Mouse (Mus musculus): ENCODE measurements at regions not wholly inside any gene's neighbourhood (a gene's known extent, or its start where the extent isn't known, plus 50 kb on each side); places are given as distances from the start of the nearest gene placed in this dataset.
A peak's percentile ranks its signal among the peaks of the same experiment; 100 is the strongest.

DNA sequence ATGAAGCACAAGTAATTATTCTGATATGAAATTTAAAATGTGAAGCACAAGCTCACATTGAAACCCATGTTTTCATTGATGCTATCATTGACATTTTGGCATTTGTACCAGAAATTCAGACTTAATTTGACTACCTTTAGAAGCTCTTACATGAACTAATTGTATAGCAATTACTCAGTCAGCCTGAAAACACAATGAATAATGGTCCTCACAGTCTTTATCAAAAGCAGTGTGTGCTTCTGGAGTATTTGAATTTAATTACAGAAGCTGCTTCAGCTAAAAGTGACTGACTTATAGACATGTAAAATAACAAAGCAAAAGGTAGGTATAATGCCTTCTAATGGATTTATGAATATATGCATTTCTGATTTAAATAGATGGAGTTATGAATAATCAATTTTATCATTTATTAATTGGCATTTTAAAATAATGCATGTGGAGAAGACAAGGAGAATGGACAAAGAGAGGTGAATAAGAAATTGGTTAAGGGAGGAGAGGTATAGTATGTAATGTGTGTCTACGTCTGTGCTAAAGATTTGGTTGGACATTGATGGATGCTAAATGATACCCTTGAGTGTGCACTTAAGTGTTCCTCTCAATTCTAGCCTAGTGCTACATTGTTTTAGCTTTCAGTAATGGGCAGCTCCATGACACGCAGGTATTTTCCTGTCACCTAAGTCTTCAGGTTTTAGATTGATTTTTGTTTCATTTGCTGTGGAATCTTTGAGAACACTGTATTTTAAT lies 803.2 kb upstream of the Frg1 start:
- H3K4me1 ChIP-seq, result no peaks in the 10 kb centered on the region
- no peaks in the 10 kb centered on the region for H3K27me3 ChIP-seq
- H3K9ac ChIP-seq, result no peak overlapping the region
- no peaks in the 10 kb centered on the region for H3K36me3 ChIP-seq
- no peak for ATAC-seq (ENCODE audit: insufficient number of reproducible peaks, insufficient read depth, low FRiP score, low TSS enrichment, low read depth)
- H3K4me2 ChIP-seq, result no peak overlapping the region
- no peaks in the 10 kb centered on the region for H3K9me3 ChIP-seq
- no peak overlapping the region for H3K4me3 ChIP-seq
- WGBS, result 78% methylated on average over 2 of the region's 2 CpGs
- H3K27ac ChIP-seq, result no peak overlapping the region

DNA sequence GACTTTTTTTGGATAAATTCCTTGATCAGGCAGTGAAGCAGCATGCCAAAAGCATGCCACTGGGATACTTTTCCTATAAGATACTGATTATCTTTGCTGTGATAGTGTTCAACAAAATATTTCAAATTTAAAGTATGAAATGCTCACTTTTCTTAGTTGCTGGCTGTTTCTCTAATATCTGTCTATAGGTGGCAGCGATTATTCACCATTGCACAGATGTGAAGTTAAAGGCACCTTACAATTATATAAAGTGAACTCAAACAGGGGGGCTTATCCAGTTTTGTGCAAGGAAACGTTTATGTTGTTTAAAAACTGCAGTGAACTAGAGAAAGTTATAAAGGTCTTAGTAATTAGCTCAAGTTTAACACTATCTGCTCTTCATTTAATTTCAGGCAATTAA lies 794.1 kb upstream of the Frg1 start:
- H3K9me3 ChIP-seq, result no peaks in the 10 kb centered on the region
- no peaks in the 10 kb centered on the region for H3K27me3 ChIP-seq
- H3K4me2 ChIP-seq, result no peak overlapping the region
- H3K9ac ChIP-seq, result no peak overlapping the region
- no peak overlapping the region for H3K27ac ChIP-seq
- no peak for ATAC-seq (ENCODE audit: insufficient number of reproducible peaks, insufficient read depth, low FRiP score, low TSS enrichment, low read depth)
- H3K36me3 ChIP-seq, result no peaks in the 10 kb centered on the region
- no peak overlapping the region for H3K4me3 ChIP-seq
- no peaks in the 10 kb centered on the region for H3K4me1 ChIP-seq
- 48% methylated on average over 2 of the region's 2 CpGs for WGBS

DNA sequence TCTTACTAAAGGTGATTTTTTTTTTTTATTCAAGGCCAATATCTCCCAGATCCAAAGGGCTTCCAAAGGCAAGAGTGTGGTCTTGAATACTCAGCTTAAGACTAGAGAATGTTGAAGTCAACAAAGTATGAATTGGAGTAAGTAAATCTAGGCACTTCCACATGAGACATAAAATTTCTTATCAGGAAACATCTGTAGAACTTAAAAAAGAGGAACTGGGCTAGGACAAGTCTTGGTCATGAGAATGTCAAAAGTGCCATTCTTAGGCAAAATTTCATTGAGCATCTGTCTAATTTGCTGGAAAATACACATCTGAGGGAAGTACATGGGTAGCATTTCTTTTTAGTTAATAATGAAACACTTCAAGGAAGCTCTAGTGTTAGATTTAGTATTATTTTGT lies 793.1 kb upstream of the Frg1 start:
- H3K4me1 ChIP-seq, result no peaks in the 10 kb centered on the region
- H3K4me2 ChIP-seq, result no peak overlapping the region
- H3K36me3 ChIP-seq, result no peaks in the 10 kb centered on the region
- no peak overlapping the region for H3K9ac ChIP-seq
- no peak for ATAC-seq (ENCODE audit: insufficient number of reproducible peaks, insufficient read depth, low FRiP score, low TSS enrichment, low read depth)
- H3K27me3 ChIP-seq, result no peaks in the 10 kb centered on the region
- no peaks in the 10 kb centered on the region for H3K9me3 ChIP-seq
- H3K27ac ChIP-seq, result no peak overlapping the region
- H3K4me3 ChIP-seq, result no peak overlapping the region

DNA sequence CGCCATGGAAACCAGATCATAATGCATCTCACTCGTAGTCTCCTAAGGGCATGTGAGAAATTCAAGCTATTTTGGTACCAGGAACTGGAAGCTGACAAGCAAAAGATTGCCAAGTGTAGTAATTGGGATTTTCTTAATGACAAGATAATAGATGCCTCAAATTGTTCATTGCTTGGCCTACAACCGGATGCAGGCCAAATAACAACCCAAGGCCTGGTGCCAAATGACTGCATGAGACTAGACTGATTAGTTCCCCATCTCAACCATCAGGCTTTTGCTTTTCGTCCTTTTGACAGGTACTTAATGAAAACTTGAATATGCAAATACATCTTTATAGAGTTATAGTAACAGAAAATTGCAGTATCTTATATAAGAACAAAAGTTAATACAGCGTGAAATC lies 780.4 kb upstream of the Frg1 start:
- Histone ChIP-seq H3K4me2 (no peak overlapping the region), H3K27me3 (no peaks in the 10 kb centered on the region), H3K9me3 (no peaks in the 10 kb centered on the region), H3K9ac (no peak overlapping the region), H3K36me3 (no peaks in the 10 kb centered on the region), H3K27ac (no peak overlapping the region), H3K4me1 (no peaks in the 10 kb centered on the region), H3K4me3 (no peak overlapping the region)
- no peak for ATAC-seq (ENCODE audit: insufficient number of reproducible peaks, insufficient read depth, low FRiP score, low TSS enrichment, low read depth)
- 81% methylated on average over 5 of the region's 5 CpGs for WGBS

DNA sequence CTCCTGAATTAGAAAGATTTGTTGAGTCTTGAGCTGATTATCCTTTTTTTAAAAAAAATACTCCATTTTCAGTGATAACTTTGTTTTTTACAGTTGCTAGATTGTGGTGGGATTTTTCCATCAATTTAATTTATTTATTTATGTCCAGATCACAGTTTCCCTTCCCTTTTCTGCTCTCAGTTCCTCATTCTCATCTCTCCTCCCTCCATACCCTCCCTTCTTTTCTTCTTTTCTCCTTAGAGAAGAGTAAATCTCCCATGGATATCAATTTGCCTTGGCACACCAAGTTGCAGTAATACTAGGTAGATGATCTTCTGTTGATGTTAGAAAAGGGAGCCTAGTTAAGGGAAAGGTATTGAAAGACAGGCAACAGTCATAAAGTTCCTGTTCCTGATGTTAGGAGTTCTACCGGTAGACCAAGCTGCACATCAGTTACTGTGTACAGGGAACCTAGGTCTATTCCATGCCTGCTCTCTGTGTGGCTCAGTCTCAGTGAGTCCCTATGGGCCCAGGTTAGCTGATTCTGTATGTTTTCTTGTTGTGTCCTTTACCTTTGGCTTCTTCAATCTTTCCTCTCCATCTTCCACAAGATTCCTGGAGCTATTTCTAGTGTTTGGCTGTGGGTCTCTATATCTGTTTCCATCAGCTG lies 777.2 kb upstream of the Frg1 start:
- Histone ChIP-seq H3K9me3 (no peaks in the 10 kb centered on the region), H3K9ac (no peak overlapping the region), H3K4me2 (no peak overlapping the region), H3K27ac (no peak overlapping the region), H3K4me1 (no peaks in the 10 kb centered on the region), H3K36me3 (no peaks in the 10 kb centered on the region), H3K4me3 (no peak overlapping the region), H3K27me3 (no peaks in the 10 kb centered on the region)
- no peak for ATAC-seq (ENCODE audit: insufficient number of reproducible peaks, insufficient read depth, low FRiP score, low TSS enrichment, low read depth)
- 96% methylated on average over 1 of the region's 1 CpGs for WGBS

DNA sequence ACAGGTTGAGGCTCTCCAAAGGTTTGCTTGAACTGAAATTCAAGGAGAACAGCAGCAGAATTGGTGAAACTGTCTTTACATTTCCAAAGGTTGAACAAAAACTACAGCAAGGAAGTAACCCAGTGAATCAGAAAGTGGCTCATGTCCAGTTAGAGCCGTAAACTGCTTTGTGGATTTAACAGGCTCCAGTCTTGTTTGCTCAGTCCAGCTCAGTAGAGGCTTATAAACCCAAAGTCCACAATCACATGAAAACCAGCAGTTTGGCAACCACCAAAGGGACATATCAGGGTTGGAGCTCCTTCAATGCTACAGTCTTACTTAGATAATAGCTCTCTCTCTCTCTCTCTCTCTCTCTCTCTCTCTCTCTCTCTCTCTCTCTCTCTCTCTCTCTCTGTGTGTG lies 770.2 kb upstream of the Frg1 start:
- H3K4me1 ChIP-seq, result no peaks in the 10 kb centered on the region
- H3K27me3 ChIP-seq, result no peaks in the 10 kb centered on the region
- H3K4me2 ChIP-seq, result no peak overlapping the region
- H3K4me3 ChIP-seq, result no peak overlapping the region
- H3K9me3 ChIP-seq, result no peaks in the 10 kb centered on the region; the same call in 1 of the 2 replicates
- no peak overlapping the region for H3K27ac ChIP-seq
- no peaks in the 10 kb centered on the region for H3K36me3 ChIP-seq
- 91% methylated on average over 1 of the region's 1 CpGs for WGBS
- no peak for ATAC-seq (ENCODE audit: insufficient number of reproducible peaks, insufficient read depth, low FRiP score, low TSS enrichment, low read depth)
- H3K9ac ChIP-seq, result no peak overlapping the region

DNA sequence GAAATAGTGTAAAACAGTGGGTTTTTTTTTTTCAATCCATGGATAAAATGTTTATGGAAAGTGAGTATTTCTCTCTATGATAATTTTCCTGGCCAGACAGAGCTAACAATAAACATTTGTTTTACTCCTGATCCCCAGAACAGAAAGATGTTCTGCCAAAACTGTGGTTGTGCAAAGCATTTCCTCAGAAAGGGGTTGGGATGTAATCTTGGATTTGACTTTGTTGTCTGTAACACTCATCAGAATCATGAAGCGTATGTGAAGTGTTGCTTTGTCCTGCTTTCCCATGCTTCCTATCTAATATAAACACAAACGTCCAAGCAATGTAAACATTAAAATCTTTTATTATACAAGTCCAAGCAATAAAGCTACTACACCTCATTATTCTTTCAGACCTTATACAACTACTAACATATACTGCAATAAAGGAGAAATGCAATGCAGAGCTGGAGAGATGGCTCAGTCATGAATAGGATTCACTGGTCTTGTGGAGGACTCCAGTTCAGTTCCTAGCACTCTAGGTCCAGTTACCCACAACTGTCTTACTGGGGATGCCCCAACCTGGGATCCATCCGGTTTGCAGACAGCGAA lies 766.5 kb upstream of the Frg1 start:
- Histone ChIP-seq H3K36me3 (no peaks in the 10 kb centered on the region), H3K4me2 (no peak overlapping the region), H3K4me1 (no peaks in the 10 kb centered on the region), H3K27ac (no peak overlapping the region), H3K9me3 (no peaks in the 10 kb centered on the region; the same call in 1 of the 2 replicates), H3K4me3 (no peak overlapping the region), H3K27me3 (no peaks in the 10 kb centered on the region), H3K9ac (no peak overlapping the region)
- ATAC-seq (ENCODE audit: insufficient number of reproducible peaks, insufficient read depth, low FRiP score, low TSS enrichment, low read depth), result no peak
- WGBS, result 76% methylated on average over 4 of the region's 4 CpGs

DNA sequence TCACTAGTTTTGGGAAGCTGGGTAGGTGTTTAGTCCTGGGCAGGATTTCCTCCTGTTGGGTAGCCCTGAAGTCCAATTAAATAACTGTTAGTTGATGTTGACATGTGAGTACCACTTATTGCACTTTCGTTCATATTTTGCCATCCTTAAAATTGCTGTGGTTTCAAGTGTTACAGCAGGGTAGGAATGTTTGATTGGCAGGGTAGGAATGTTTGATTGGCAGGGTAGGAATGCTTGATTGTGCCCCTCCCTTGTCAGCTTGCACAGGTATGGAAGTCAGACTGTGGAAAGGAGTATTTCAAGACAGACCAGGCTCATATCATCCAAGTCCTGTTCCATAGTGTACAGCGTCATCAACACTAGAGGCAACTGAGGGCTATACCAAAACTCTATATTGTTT lies 745.6 kb upstream of the Frg1 start:
- H3K9me3 ChIP-seq, result no peaks in the 10 kb centered on the region
- H3K4me2 ChIP-seq, result no peak overlapping the region
- no peaks in the 10 kb centered on the region for H3K36me3 ChIP-seq
- H3K4me1 ChIP-seq, result no peaks in the 10 kb centered on the region
- H3K27me3 ChIP-seq, result no peaks in the 10 kb centered on the region
- no peak overlapping the region for H3K27ac ChIP-seq
- no peak overlapping the region for H3K4me3 ChIP-seq
- WGBS, result 73% methylated on average over 2 of the region's 2 CpGs
- ATAC-seq (ENCODE audit: insufficient number of reproducible peaks, insufficient read depth, low FRiP score, low TSS enrichment, low read depth), result no peak
- no peak overlapping the region for H3K9ac ChIP-seq

DNA sequence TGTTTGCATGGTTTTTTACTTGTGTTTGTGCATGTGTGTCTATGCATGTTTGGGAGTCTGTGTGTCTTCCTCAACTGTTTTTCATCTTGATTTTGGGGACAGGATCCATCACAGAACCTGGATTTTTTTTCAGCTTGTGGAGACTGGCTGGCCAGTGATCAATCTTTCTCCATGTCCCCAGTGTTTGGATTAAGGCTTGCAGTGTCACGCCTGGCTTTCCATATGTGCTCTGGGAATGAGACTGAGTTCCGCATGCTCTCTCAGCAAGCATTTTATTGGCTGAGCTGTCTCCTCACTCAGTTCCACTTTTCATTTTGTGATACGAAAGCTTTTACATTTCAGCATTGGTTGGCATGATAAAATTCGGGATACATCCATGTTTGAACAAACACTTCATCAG lies 740.1 kb upstream of the Frg1 start:
- Histone ChIP-seq H3K9ac (no peak overlapping the region), H3K4me3 (no peak overlapping the region), H3K27ac (no peak overlapping the region), H3K36me3 (no peaks in the 10 kb centered on the region), H3K4me1 (no peaks in the 10 kb centered on the region), H3K27me3 (no peaks in the 10 kb centered on the region), H3K9me3 (no peaks in the 10 kb centered on the region), H3K4me2 (no peak overlapping the region)
- no peak for ATAC-seq (ENCODE audit: insufficient number of reproducible peaks, insufficient read depth, low FRiP score, low TSS enrichment, low read depth)
- 76% methylated on average over 4 of the region's 4 CpGs for WGBS

DNA sequence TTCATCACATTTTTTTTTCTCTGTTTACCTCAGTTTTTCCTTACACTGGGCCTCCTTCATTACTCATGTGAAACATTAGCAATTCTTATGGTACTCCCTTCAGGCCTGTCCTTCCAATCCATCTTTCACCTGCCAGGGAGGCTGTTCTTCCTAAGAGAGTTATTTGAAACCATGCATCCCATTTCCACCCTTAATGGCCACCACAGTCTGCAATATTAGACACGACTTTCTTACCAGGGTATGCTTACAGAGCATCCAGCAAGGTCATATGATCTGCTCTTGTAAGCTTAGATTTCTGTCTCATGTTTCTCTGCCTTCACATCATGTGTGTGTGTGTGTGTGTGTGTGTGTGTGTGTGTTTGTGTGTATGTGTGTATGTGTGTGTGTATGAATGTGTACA lies 739.7 kb upstream of the Frg1 start:
- no peak overlapping the region for H3K9ac ChIP-seq
- no peaks in the 10 kb centered on the region for H3K4me1 ChIP-seq
- no peaks in the 10 kb centered on the region for H3K36me3 ChIP-seq
- H3K27ac ChIP-seq, result no peak overlapping the region
- no peak overlapping the region for H3K4me3 ChIP-seq
- no peaks in the 10 kb centered on the region for H3K27me3 ChIP-seq
- ATAC-seq (ENCODE audit: insufficient number of reproducible peaks, insufficient read depth, low FRiP score, low TSS enrichment, low read depth), result no peak
- WGBS, result 22% methylated on average over 1 of the region's 1 CpGs
- no peak overlapping the region for H3K4me2 ChIP-seq
- no peaks in the 10 kb centered on the region for H3K9me3 ChIP-seq

DNA sequence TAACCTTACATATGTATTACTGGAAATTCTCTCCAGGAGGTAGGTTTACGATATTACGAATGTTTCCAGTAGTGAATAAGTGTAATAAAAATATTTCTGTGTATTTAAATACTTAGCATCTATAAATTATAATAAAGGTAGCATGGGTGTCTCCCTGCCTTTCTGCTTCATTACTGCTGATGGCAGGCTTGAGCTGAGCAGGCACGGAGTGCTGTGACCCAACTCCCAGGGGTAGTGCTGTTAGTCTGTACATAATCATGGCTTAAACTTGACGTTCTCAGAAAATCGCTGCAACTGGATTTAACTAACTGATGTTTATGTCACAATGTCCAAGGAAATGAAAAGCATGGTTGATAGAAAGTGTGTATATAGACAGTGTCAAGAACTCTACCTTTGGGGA lies 727.8 kb upstream of the Frg1 start:
- Histone ChIP-seq H3K27me3 (no peaks in the 10 kb centered on the region), H3K4me3 (no peak overlapping the region), H3K36me3 (no peaks in the 10 kb centered on the region), H3K4me1 (no peaks in the 10 kb centered on the region), H3K27ac (peak overlapping the region; percentile 44; the same call in 1 of the 2 replicates), H3K9me3 (no peaks in the 10 kb centered on the region), H3K9ac (no peak overlapping the region), H3K4me2 (peak overlapping the region; percentile 20; the same call in 1 of the 2 replicates)
- 47% methylated on average over 5 of the region's 5 CpGs for WGBS
- no peak for ATAC-seq (ENCODE audit: insufficient number of reproducible peaks, insufficient read depth, low FRiP score, low TSS enrichment, low read depth)

DNA sequence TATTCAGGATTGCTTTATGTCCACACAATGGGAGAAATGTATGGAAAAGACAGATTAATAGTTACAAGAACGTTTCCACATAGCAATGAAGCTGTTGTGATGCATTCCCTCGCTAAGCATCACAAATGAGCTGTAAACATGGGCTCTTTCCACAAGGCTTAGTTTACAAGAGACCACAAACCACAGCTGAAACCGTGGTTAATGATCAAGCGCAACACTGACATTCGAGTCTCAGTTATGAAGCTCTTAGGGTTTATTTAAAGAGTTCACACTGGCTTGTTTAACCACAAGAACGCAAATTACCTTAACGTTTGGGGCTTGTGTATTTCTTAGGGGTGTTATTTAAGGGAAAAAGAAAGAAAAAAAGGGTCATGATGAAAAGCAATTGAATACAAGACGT lies 727.3 kb upstream of the Frg1 start:
- no peak overlapping the region for H3K4me3 ChIP-seq
- no peak overlapping the region for H3K9ac ChIP-seq
- no peaks in the 10 kb centered on the region for H3K9me3 ChIP-seq
- no peak overlapping the region for H3K27ac ChIP-seq
- H3K4me2 ChIP-seq, result peak overlapping the region; percentile 20; the same call in 1 of the 2 replicates
- H3K4me1 ChIP-seq, result no peaks in the 10 kb centered on the region
- WGBS, result 37% methylated on average over 8 of the region's 8 CpGs
- H3K36me3 ChIP-seq, result no peaks in the 10 kb centered on the region
- H3K27me3 ChIP-seq, result no peaks in the 10 kb centered on the region
- ATAC-seq (ENCODE audit: insufficient number of reproducible peaks, insufficient read depth, low FRiP score, low TSS enrichment, low read depth), result no peak
